Mouse (Mus musculus): ENCODE results near the gene Ciita.

GRCm38 (mm10) chr16:10536961-10537360, 57.1 kb downstream of the Ciita start:
- TF ChIP-seq POLR2A (IDR thresholded peaks at IDR 0.05; ENCODE audit: borderline replicate concordance, extremely low read depth, insufficient read depth, insufficient read length, poor library complexity, severe bottlenecking), result no peak
- TF ChIP-seq CTCF (IDR thresholded peaks at IDR 0.05; ENCODE audit: borderline replicate concordance, extremely low read depth, insufficient read depth, insufficient read length), result no peak

Data from brain, embryonic 14.5 days (tissue).